8 mouse cellular contexts compared by ENCODE assay signal in the genomic region with DNA sequence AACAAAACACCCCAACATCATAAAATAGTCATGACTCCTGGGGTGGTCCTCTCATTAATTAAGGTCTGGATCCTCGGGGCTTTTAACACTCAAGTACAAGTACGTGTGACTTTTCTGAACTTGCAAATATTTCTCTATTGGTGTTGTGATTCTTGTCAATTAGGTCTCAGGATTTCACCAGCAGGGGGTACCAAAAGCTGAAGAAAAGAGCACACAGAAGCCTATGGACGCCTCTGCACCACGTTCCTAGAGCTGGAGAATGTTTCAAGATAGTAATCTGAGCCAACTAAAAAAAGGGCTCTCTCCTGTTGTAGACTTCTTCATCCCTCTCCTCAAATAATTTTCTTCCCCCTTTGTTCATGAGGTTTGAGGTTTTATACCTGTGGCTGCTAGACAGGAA.
DNase-seq lines count a peak whose midpoint lies in the region; ATAC-seq lines count a peak whose summit lies in the region.

No protein-coding gene starts in this region.

- peak; percentile 11 to 24 for DNase-seq in cerebellum, postnatal 14 days
- peak; percentile 22 for DNase-seq in left cerebral cortex, adult 11 months (ENCODE audit: low spot score)
- no peak for DNase-seq in left cerebral cortex, postnatal 36 days (ENCODE audit: low spot score in 2 of 2)
- DNase-seq in brain, adult 2 months (ENCODE audit: low read depth, low spot score), result peak; percentile 80
- DNase-seq in left cerebral cortex, postnatal 25 days (ENCODE audit: low spot score in 2 of 2), result peak; percentile 28 to 67
- no peak for DNase-seq in gastrocnemius, postnatal 14 days

- intact Hi-C loops in left cerebral cortex, postnatal 36 days (cut with DNase I), result loop anchor here (10.0 kb wide), 1 partner anchor 994 kb away; no protein-coding TSS in a partner anchor
- intact Hi-C loops in left cerebral cortex, postnatal 25 days (cut with DNase I), result loop anchor here (5.0 kb wide), 1 partner anchor 996 kb away; no protein-coding TSS in a partner anchor
- intact Hi-C loops in gastrocnemius, postnatal 14 days (cut with DNase I; ENCODE audit: low total_unique reads), result no loop called here

- ATAC-seq in cerebellum, adult (ENCODE audit: insufficient number of reproducible peaks, low FRiP score, low TSS enrichment), result no peak
- no peak for ATAC-seq in megakaryocyte progenitor cell, adult 5-6 weeks (replicated peaks; ENCODE audit: poor library complexity)

Comparison
In these comparisons a context has a peak if more than half of its experiments do, and no peak if none do; other contexts are left out.
1. DNase-seq: peak in cerebellum, postnatal 14 days (2 of 2), left cerebral cortex, adult 11 months (single experiment), brain, adult 2 months (single experiment) and left cerebral cortex, postnatal 25 days (2 of 2); none in left cerebral cortex, postnatal 36 days (0 of 2) and gastrocnemius, postnatal 14 days (single experiment).